Mouse (Mus musculus) embryonic facial prominence, embryonic 13.5 days (tissue): ENCODE measurements around the gene Vasn. TPM values are rescaled to one million over a fixed set of nuclear protein-coding genes. Genes with fewer than 3 reads are reported as not detected.
A peak's percentile ranks its signal among the peaks of the same experiment; 100 is the strongest.
"Not testable (repeated sequence)": the region's sequence is repeated elsewhere in the genome, so short reads cannot be mapped to it uniquely, and the experiment has no call there.

Source experiments
- ATAC-seq: fragments of 200-750 bp; cut with Nextera tagmentation; 2 replicates; pipeline ENCODE4 v1.8.0; 2017; ENCODE audit warnings: low read depth; ENCODE audit not compliant: insufficient number of reproducible peaks, insufficient read depth, low FRiP score, low TSS enrichment
- H3K27ac ChIP-seq: fragments of 300-500 bp; sonication (generic); 2 replicates; pipeline ENCODE4 v1.5.1; 2015; ENCODE audit warnings: moderate library complexity, mild to moderate bottlenecking, inconsistent platforms
- H3K27me3 ChIP-seq: fragments of 300-500 bp; sonication (generic); 2 replicates; pipeline ENCODE4 v1.6.1; 2015; ENCODE audit warnings: mild to moderate bottlenecking, inconsistent platforms
- H3K36me3 ChIP-seq: fragments of 300-500 bp; sonication (generic); 2 replicates; pipeline ENCODE4 v1.6.1; 2015; ENCODE audit warnings: mild to moderate bottlenecking, inconsistent platforms
- H3K4me1 ChIP-seq: fragments of 300-500 bp; sonication (generic); 2 replicates; pipeline ENCODE4 v1.6.1; 2015; ENCODE audit warnings: inconsistent platforms
- H3K4me2 ChIP-seq: fragments of 300-500 bp; sonication (generic); 2 replicates; pipeline ENCODE4 v1.6.1; 2015; ENCODE audit warnings: moderate library complexity, mild to moderate bottlenecking, inconsistent platforms
- H3K4me3 ChIP-seq: fragments of 300-500 bp; sonication (generic); 2 replicates; pipeline ENCODE4 v1.5.1; 2015; ENCODE audit warnings: mild to moderate bottlenecking, inconsistent platforms
- H3K9ac ChIP-seq: fragments of 300-500 bp; sonication (generic); 2 replicates; pipeline ENCODE4 v1.6.1; 2015; ENCODE audit warnings: mild to moderate bottlenecking, inconsistent platforms
- H3K9me3 ChIP-seq: fragments of 300-500 bp; sonication (generic); 2 replicates; pipeline ENCODE4 v1.6.1; 2016; ENCODE audit warnings: inconsistent platforms
- WGBS: fragments of 180-500 bp; shearing (Covaris S2); methylation state at CpG from one replicate; pipeline ENCODE4 v1.1.7; 2015; ENCODE audit warnings: mixed read lengths; 5-methylcytosine and 5-hydroxymethylcytosine counted together
- polyA plus RNA-seq: library from polyadenylated mRNA; unstranded; fragments of >200 nt; fragmentation: Nextera tagmentation; extraction: Ambion mirVana; gene quantifications from 2 replicates; pipeline ENCODE4 v1.2.1, GENCODE M21; 2015

The Vasn gene
- polyA plus RNA-seq, 1 experiment from 2014 or later = 29.2 TPM

GRCm38 (mm10) chr16:4678080-4678479 lies 38.3 kb downstream of the Vasn start:
- Histone ChIP-seq H3K27me3 (no peaks in the 10 kb centered on the region), H3K9me3 (no peaks in the 10 kb centered on the region), H3K4me1 (peaks cover 17% of the 10 kb centered on the region), H3K36me3 (peaks cover 26% of the 10 kb centered on the region), H3K9ac (no peak overlapping the region), H3K27ac (no peak overlapping the region; the same call in 1 of the 2 replicates), H3K4me3 (no peak overlapping the region), H3K4me2 (no peak overlapping the region; the same call in 1 of the 2 replicates)
- 82% methylated on average over 5 of the region's 5 CpGs for WGBS
- no peak for ATAC-seq

DNA sequence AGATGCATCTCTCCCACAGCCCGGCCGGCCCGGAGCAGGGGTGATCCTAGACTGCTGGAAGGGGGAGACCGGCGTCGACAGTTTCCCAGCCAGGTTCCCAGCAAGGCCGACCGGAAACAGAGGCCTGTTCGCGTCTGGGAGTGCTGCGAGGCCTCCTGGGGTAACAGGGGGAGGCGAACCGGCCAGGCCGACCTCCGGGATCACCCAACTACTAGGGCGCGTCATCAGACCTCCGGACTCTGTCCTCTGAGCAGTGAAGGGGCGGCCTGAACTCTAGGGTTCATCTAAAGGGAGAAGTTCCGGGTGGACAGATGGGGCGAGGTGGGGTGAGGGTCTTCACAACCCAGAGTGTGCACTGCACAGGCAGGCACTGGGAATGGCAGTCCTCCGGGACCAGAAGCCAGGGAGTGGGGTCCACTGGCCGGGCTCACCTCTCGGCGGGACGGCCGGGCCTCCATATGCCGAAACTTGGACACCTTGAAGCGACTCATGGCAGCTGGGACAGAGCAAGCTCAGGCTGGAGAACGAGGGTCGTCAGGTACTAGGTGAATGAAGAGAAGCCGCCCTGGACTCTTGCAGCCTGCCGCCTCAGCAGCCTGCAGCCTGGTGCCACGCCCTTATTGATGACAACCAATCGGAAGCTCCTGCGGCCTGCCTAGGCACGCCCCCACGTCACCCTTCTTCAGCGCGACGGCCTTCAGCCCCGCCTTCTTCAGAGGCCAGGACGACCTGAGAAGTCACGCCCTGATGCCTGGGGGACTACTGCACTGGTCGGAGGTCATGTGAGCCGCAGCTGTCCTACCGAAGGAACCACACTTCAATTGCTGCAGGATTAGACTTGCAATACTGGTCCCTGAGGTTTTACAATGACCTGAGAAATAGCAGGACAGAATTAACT lies 39.6 kb downstream of the Vasn start, which contains the start of gene Coro7:
Gene Coro7 (minus strand): TSS at position 657 of the 898 bp plus-strand sequence.
- ATAC-seq = peak; percentile 82
- peak within 1 kb of the TSS; percentile 94 for H3K4me2 ChIP-seq
- peaks cover 20% of the 10 kb centered on the region for H3K36me3 ChIP-seq
- no peaks in the 10 kb centered on the region for H3K9me3 ChIP-seq
- H3K9ac ChIP-seq = peak within 1 kb of the TSS; percentile 83
- H3K4me3 ChIP-seq = peak within 1 kb of the TSS; percentile 73
- no peak within 1 kb of the TSS for H3K27ac ChIP-seq
- WGBS = under 1% methylated on average over 47 of the region's 47 CpGs
- H3K4me1 ChIP-seq = peaks cover 21% of the 10 kb centered on the region
- no peaks in the 10 kb centered on the region for H3K27me3 ChIP-seq

DNA sequence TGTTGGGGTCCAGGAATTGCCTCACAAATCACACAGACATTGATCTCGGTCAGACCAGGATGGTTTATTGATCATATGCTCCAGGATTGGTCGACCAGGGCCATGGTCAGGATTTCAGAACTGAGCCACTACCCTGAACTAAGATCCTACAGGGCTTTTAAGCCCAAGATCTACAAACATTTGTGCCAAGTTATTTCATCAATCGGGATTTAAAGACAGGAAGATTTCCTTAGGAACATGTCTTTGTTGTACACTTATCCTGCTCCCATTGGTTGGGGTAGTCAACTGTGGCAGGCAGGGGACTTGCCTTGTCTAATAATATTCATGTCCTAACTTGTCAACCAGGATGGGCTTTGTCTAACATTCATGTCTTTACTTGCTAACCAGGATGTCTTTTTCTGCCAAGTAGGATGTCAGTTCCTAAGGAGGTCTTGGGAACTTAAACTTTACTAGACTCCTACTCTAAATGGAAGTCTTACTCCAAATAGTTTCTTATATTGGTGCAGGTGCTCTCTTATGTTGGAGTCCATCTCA lies 41.2 kb downstream of the Vasn start:
- H3K36me3 ChIP-seq, H3K4me2 ChIP-seq, H3K27ac ChIP-seq, H3K9me3 ChIP-seq, H3K9ac ChIP-seq, H3K27me3 ChIP-seq, H3K4me3 ChIP-seq, ATAC-seq: not testable (repeated sequence)
- WGBS = 84% methylated on average over 3 of the region's 3 CpGs
- peaks cover 31% of the 10 kb centered on the region for H3K4me1 ChIP-seq

DNA sequence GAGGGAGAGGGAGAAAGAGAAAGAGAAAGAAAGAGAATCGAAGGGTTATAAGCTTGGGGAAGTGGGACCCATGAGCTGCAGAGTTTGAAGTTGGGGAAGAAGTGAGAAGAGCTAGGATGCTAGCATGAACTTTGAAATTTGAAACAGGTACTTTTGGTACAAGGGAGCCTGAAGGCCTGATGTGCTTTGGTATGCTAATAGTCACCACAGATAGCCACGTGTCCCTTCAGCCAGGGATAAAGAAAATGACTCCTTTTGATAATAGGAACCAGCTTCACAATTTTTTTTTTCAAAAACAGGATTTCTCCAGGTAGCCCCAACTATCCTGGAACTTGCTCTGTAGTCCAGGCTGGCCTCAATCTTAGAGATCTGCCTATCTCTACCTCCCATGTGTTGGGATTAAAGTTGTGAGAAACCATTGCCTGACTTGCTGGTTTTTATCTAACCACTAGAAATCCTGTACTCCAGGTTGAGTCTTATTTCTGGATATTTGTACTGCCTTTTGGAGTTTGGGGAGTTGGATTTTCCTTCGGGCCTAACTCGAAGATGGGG lies 43.0 kb downstream of the Vasn start:
- Histone ChIP-seq H3K36me3 (peaks cover 11% of the 10 kb centered on the region), H3K4me2 (peak overlapping the region; percentile 96), H3K27me3 (no peaks in the 10 kb centered on the region), H3K9ac (peak overlapping the region; percentile 91; the same call in 1 of the 2 replicates), H3K4me1 (peaks cover 31% of the 10 kb centered on the region), H3K4me3 (peak overlapping the region; percentile 99; the same call in 1 of the 2 replicates), H3K27ac (0 out of 2 replicates have a peak overlapping the region, but pooled peaks have one; percentile 83), H3K9me3 (no peaks in the 10 kb centered on the region)
- ATAC-seq = no peak
- WGBS = 70% methylated on average over 4 of the region's 4 CpGs

DNA sequence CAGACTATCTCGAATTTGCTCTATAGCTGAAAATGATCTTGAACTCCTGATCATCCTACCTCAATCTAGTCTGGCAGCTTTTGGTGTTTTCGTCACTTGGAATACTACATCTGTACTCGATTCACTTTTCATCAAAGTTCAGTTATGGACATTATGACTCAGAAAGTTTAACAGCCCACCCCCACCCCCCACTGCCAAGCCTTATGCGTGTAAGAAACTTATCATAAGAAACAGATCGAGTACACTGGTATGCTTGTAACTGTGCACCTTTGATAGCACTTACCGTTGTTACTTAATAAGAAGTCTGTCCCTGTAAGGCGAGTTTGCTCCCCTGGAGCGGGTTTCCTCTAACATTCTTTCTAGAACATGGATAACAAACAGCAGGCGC lies 43.4 kb downstream of the Vasn start:
- Histone ChIP-seq H3K9ac (peak overlapping the region; percentile 91), H3K27ac (peak overlapping the region; percentile 83), H3K36me3 (peaks cover 16% of the 10 kb centered on the region), H3K4me3 (peak overlapping the region; percentile 99), H3K27me3 (no peaks in the 10 kb centered on the region), H3K9me3 (no peaks in the 10 kb centered on the region), H3K4me2 (peak overlapping the region; percentile 96), H3K4me1 (peaks cover 31% of the 10 kb centered on the region)
- WGBS = 19% methylated on average over 9 of the region's 9 CpGs
- no peak for ATAC-seq

- H3K4me2 ChIP-seq = peak overlapping the region; percentile 96
- WGBS = under 1% methylated on average over 54 of the region's 54 CpGs
- peak overlapping the region; percentile 83 for H3K27ac ChIP-seq
- H3K36me3 ChIP-seq = peaks cover 20% of the 10 kb centered on the region
- peak; percentile 87 for ATAC-seq
- H3K9ac ChIP-seq = peak overlapping the region; percentile 91
- H3K9me3 ChIP-seq = no peaks in the 10 kb centered on the region
- H3K4me1 ChIP-seq = peaks cover 25% of the 10 kb centered on the region
- H3K4me3 ChIP-seq = peak overlapping the region; percentile 99
- no peaks in the 10 kb centered on the region for H3K27me3 ChIP-seq
Observed at GRCm38 (mm10) chr16:4683581-4684456, 44.1 kb downstream of the Vasn start.

- H3K27ac ChIP-seq = no peak overlapping the region; the same call in 1 of the 2 replicates
- 2% methylated on average over 9 of the region's 9 CpGs for WGBS
- H3K4me1 ChIP-seq = peaks cover 21% of the 10 kb centered on the region
Observed at GRCm38 (mm10) chr16:4684457-4684791, 44.7 kb downstream of the Vasn start.

GRCm38 (mm10) chr16:4689371-4689770 lies 49.6 kb downstream of the Vasn start:
- Histone ChIP-seq H3K4me1 (peaks cover 10% of the 10 kb centered on the region), H3K36me3 (peaks cover 73% of the 10 kb centered on the region)
- not testable (repeated sequence) for H3K9me3 ChIP-seq, H3K4me3 ChIP-seq, H3K9ac ChIP-seq, H3K27me3 ChIP-seq, ATAC-seq, H3K4me2 ChIP-seq, H3K27ac ChIP-seq
- 100% methylated on average over 4 of the region's 4 CpGs for WGBS

More at GRCm38 (mm10) chr16:4684457-4684791, 44.7 kb downstream of the Vasn start:
- Histone ChIP-seq H3K36me3 (peaks cover 26% of the 10 kb centered on the region), H3K9ac (peak overlapping the region; percentile 91), H3K9me3 (no peaks in the 10 kb centered on the region), H3K27me3 (no peaks in the 10 kb centered on the region), H3K4me3 (peak overlapping the region; percentile 99), H3K4me2 (peak overlapping the region; percentile 96)
- no peak for ATAC-seq

Other genes starting within 250 kb of the Vasn start
- gene Adcy9, start 219.4 kb upstream of the Vasn start, polyA plus RNA-seq = 1.1 and 1.7 TPM in 2 replicates
- gene Srl, start 98.1 kb upstream of the Vasn start, polyA plus RNA-seq = 19.4 and 21.1 TPM in 2 replicates
- gene Tfap4, start 80.1 kb upstream of the Vasn start, polyA plus RNA-seq = 27.0 and 33.2 TPM in 2 replicates
- gene Glis2, start 45.2 kb upstream of the Vasn start, polyA plus RNA-seq = 25.3 and 31.2 TPM in 2 replicates
- 71.0 and 99.5 TPM in 2 replicates for gene Pam16, start 15.0 kb upstream of the Vasn start, polyA plus RNA-seq
- gene Dnaja3, start within 50 bp of the Vasn start, polyA plus RNA-seq = 54.0 and 58.7 TPM in 2 replicates
- 16.9 and 17.0 TPM in 2 replicates for gene Coro7, start 39.8 kb downstream of the Vasn start, polyA plus RNA-seq
- 83.6 and 91.4 TPM in 2 replicates for gene Nmral1, start 79.4 kb downstream of the Vasn start, polyA plus RNA-seq
- gene Hmox2, start 86.4 kb downstream of the Vasn start, polyA plus RNA-seq = 105 and 107 TPM in 2 replicates
- 84.5 and 91.6 TPM in 2 replicates for gene Cdip1, start 150.4 kb downstream of the Vasn start, polyA plus RNA-seq
- gene 4930562C15Rik, start 195.5 kb downstream of the Vasn start, polyA plus RNA-seq = 0.44 and 0.89 TPM in 2 replicates
- gene Ubald1, start 240.4 kb downstream of the Vasn start, polyA plus RNA-seq = 40.2 and 41.5 TPM in 2 replicates
- 87.7 and 95.2 TPM in 2 replicates for gene Mgrn1, start 246.3 kb downstream of the Vasn start, polyA plus RNA-seq